Mouse (Mus musculus) thymus, postnatal 25 days (tissue): ENCODE data around the gene Rab42.

Experiments used
- DNase-seq: peaks from one replicate; pipeline ENCODE4 v3.0.0; 2022

The Rab42 gene

DNA sequence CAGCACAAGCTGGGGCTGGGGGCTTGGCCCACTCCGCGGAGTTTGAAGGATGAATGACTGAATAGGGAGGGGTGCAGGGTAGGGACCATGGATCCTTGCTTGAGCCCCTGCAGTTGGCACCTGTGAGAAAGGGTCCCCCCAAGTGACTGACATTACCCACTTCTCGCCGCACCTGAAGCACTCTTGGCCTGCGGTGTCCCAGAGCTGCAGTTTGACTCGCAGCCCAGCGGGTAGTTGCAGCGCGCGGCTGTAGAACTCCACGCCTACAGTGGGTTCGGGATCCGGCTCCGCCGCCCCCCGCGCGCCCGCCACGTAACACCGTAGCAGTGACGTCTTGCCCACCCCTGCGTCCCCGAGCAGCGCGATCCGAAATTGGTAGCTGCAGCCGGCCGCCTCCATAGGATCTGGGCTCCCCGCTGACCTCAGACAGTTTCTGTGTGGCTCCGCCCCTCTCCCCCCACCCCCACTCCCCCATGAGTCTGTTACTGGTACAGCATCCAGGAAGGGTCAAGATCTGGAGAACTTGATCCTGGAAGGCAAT, at the start of gene Rab42:
Gene Rab42 (minus strand): TSS at position 447 of the 541 bp plus-strand sequence.
- DNase-seq, result peak; percentile 56

DNA sequence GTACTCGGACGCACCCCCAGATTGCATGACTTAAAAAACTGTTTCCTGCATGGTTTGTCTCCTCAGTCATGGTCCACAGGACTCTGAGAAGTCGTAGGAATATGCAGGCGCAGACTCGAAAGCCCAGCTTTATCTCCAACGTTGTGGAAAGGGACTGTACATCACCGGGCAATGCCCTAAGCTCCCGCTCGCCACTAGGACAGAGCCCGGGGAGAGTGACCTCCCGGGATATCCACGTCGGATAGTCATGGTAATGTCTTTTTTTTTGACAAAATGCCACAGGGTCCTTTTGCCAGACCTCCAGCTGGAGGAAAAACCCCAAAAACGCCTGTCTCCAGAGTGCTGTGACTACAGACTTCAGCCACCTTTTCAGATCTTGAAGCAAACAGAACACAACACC, 49.6 kb upstream of the Rab42 start:
- peak; percentile 24 for DNase-seq

GRCm38 (mm10) chr4:132351401-132351800, 48.2 kb upstream of the Rab42 start:
- no peak for DNase-seq

DNA sequence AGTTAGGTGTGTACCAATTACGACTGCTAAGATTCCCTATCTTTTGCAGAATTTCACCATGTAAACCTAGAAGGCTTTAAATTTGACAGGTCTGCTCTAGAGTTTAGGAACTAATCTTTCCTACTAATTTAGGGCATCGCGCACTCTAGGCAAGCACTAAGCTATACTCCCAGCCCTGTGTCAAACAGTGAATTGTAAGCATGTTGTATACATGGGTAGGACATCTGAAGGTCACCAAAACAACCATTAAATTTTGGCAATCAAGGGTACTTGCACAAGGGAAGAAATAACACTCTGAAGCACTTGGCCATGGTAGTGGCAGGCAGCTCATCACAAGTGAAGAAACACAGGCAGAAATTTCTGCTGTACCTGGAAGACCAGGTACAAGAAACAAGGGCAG, 47.7 kb upstream of the Rab42 start:
- no peak for DNase-seq

DNA sequence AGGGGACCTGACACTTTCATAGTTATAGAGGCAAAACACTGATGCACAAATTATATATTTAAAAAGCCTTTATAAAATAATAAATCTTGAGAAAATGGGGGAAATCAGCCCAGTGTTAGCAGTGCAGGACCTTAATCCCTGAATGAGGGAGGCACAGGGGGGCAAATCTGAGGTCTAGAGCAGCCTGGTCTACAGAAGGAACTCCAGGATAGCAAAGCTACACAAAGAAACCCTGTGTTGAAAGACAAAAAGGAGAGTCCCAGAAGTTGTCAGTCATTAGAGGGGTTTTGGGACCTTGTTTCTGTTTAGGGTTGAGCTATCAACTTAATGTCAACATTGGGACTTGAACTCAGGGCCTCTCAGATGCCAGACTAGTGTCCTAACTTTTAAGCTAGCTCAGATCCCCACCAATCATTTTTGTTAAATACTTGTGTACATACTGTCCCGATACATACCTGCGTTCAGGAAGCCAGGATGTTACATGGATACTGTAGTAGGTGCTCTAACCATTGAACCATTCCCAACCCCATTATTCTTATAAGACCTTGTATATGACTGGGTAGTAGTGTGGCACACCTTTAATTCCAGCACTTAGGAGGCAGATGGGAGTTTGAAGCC, 47.0 kb upstream of the Rab42 start:
- DNase-seq, result no peak

GRCm38 (mm10) chr4:132349495-132350122, 46.4 kb upstream of the Rab42 start:
- no peak for DNase-seq

GRCm38 (mm10) chr4:132346661-132347060, 43.5 kb upstream of the Rab42 start:
- DNase-seq, result no peak

- no peak for DNase-seq
Observed at GRCm38 (mm10) chr4:132346261-132346660, 43.1 kb upstream of the Rab42 start.

GRCm38 (mm10) chr4:132345843-132346212, 42.6 kb upstream of the Rab42 start:
- DNase-seq, result no peak

GRCm38 (mm10) chr4:132345135-132345842, 42.1 kb upstream of the Rab42 start:
- DNase-seq, result peak; percentile 95

DNA sequence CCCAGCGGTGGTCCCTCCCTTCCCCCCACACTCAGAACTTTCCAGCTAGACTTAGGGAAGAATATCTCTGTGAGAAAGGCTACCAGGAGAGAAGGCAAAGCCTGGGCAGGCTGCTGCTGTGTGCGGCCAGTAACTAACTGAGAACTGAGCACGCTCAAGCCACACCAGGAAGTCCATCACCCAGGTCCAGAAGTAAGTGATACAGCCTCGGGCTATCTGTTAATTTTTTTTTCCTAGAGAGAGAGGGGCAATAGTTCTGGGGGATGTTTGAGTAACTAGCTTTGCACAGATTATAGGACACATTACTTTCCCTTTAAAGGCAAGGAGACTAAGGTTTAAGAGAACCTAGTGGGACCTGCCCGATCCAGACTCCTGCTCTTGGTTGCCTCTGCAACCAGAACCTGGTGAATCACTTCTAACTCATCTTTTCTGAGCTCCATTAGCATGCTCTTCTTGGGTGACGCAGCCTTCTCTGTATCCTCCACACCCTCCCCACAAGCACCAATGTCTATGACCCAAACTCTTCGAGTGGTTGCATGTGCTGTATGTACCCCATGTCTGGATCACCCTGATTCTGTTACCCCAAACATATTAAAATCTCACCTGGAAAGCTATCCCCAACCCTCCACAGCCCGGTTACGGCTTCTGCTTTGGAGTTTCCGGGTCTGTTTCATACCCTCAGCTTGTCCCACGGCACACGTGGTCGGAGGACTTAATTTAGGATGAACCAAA, 41.4 kb upstream of the Rab42 start:
- no peak for DNase-seq

DNA sequence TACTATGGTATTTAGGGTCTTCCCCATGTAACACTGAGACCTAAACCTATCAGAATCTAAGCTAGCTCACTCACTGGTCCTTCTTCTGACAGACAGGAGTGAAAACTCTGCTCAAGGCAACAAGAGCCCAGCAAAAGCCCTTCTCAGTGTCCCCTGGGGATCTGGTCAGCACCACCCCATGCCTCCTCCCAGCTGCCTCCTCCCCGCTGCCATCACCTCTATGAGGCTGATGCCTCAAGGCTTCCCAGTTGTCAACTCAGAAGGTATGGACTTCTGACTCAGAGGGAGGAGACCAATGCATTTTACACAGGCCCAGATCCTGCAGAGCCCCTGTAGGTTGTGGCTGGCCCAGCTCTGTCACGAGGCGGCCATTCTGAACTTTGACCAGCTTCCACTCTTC, 38.3 kb upstream of the Rab42 start:
- no peak for DNase-seq

GRCm38 (mm10) chr4:132338943-132339342, 35.8 kb upstream of the Rab42 start:
- DNase-seq, result no peak

DNA sequence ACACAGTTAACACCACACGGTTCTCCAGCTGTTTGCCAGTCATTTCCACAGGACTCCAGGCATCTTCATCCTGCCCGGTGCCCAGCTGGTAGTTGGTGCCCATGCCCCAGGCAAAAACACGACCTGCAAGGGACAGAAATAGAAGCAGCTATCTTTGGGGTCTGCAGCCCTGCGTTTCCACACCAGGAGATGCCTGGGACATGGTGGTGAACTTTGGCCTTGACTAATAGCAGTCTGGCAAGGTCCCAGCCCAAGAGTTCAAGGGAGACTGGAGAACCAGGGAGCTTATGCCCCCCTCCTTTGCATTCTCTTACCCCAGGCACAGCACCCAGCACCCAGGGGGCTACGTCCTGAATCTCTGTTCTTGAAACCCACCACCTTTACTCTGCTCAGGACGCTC, 29.7 kb upstream of the Rab42 start:
- DNase-seq, result no peak

- DNase-seq, result no peak
Observed at GRCm38 (mm10) chr4:132331960-132332359, 28.8 kb upstream of the Rab42 start.

GRCm38 (mm10) chr4:132329835-132330354, 26.7 kb upstream of the Rab42 start:
- DNase-seq, result no peak

GRCm38 (mm10) chr4:132329115-132329834, 26.1 kb upstream of the Rab42 start, which contains the start of gene Trnau1ap:
TSS of gene Trnau1ap (minus strand) at chr4:132329538.
- DNase-seq, result peak; percentile 91

DNA sequence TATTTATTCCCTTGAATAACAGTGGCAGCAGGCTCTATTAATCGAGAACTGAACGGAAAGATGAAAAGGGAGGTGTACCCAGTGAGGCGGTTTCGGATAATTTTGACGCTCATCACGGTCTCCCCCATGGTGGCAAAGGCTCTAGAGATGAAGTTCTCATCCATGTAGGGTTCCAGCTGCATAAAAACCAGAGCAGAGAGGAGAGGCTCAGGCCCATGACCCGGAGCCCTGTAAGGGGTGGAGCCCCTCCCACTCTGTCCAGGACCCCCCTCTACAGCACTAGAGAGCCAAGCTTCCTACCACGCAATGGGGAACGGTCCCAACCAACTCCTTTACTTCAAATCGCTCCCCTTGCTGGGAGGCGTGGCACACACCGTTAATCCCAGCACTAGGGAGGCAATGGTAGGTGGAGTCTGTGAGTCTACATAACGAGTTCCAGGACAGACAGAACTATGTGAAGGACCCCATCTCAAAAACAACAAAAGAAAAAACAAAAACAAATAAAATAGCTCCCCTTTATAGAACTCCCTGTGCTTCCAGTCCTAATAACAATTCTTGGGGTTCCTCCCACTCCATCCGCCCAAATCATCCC, 25.3 kb upstream of the Rab42 start:
- no peak for DNase-seq

- DNase-seq, result no peak
Observed at GRCm38 (mm10) chr4:132326481-132326880, 23.3 kb upstream of the Rab42 start.

DNA sequence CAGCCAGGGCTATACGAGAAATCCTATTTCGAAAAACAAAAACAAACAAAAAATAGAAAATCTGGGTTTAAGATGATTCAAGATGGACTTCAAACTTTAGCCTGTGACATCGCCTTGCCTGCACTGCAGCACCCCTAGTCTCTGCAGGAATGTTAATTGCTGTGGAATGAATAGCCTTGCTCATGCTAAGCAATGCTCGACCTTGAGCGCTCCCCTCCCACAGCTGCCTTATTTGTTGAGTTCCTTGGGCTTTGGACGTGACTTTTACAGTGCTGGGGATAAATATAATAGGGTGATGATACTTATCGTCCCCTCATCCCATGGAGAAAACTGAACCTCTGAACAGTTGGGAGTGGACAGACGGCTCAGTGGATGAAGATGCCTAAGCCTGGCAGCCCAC, 12.5 kb upstream of the Rab42 start:
- no peak for DNase-seq

GRCm38 (mm10) chr4:132312627-132313026, 9.4 kb upstream of the Rab42 start:
- no peak for DNase-seq

DNA sequence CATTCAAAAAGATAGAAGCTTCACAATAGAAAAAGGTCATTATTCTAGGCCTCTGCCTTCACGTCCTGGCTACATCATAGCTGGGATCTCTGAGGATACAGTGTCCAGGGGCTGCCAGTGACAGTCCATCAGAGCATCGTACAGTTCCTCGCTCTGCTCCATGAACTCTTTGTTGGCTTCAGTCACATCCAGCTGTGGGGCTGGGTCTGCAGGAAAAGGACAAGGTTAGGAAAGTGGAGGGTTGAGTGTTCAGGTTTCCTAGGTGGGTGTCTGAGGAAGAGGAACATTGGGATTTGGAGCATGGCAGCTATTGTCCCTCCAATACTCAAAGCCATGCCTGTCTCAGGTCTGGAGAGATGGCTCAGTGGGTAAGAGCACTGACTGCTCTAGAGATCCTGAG, 8.6 kb upstream of the Rab42 start:
- no peak for DNase-seq
